ENCODE assay signal across 8 mouse cellular contexts in the genomic region with DNA sequence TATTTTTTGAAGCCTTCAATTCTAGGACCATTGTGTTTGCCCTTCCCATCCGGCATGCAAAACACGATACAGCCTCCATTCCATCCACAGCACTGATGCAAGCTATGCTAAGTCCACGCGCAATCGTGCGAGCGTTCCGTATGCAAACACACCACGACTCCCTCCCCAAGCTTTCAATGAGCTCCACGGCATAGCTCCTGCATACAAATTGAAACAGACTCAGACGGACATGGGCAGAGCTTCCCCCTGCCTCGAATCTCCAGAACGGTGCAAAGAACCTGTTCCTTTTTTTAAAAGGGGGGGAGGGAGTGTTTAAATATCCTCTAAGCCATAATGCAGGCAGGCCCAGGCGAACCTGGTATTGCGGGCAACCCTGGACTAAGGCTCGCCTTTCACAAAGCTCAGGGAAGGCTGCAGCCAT.
DNase-seq lines count a peak whose midpoint lies in the region; ATAC-seq and TF ChIP-seq lines count a peak whose summit lies in the region.
"Had no signal": no experiment of that assay in that cellular context is flagged by ENCODE, and none has a peak within 500 bp of the region (broad histone marks: within the 10 kb centered on the region; RNA-seq: fewer than 3 reads in every experiment).

No protein-coding gene starts in this region.

- H3K9ac ChIP-seq in ES-E14 (ENCODE audit: insufficient read depth, low read depth, low read length, poor library complexity, severe bottlenecking), result no peak overlapping the region
- H3K9ac ChIP-seq in intestine, postnatal 0 days (ENCODE audit: low read depth, low read length), result peak overlapping the region; percentile 62; the same call in 1 of the 2 replicates
- peak overlapping the region; percentile 100 for H3K9ac ChIP-seq in midbrain, embryonic 14.5 days (replicated peaks; ENCODE audit: low read length)

- no peak for TF ChIP-seq POLR2A in embryonic fibroblast, embryonic 13.5 days (IDR thresholded peaks at IDR 0.05; ENCODE audit: low read depth, low read length)

- peak overlapping the region; percentile 85 for H3K4me3 ChIP-seq in E14TG2a.4 (replicated peaks; ENCODE audit: low read length)
- H3K4me3 ChIP-seq in ES-E14 (ENCODE audit: insufficient read depth in 1 of 2, low read depth in 1 of 2, low read length in 2 of 2, poor library complexity in 1 of 2, severe bottlenecking in 1 of 2), result peak overlapping the region; percentile 80 to 85; a peak in 3 of 4 replicates
- peak overlapping the region; percentile 52 for H3K4me3 ChIP-seq in embryonic fibroblast, embryonic 13.5 days (ENCODE audit: insufficient read depth, low read length)
- H3K4me3 ChIP-seq in intestine, postnatal 0 days (ENCODE audit: low read depth, low read length), result peak overlapping the region; percentile 65
- peak overlapping the region; percentile 89 for H3K4me3 ChIP-seq in midbrain, embryonic 14.5 days (replicated peaks; ENCODE audit: low read depth, low read length)
- H3K4me3 ChIP-seq: megakaryocyte, embryonic 14.5 days had no signal

- no peaks in the 10 kb centered on the region for H3K9me3 ChIP-seq in E14TG2a.4 (ENCODE audit: low read length)
- H3K9me3 ChIP-seq in ES-E14 (ENCODE audit: control insufficient read depth, insufficient read depth, low read depth, low read length), result no peaks in the 10 kb centered on the region
- H3K9me3 ChIP-seq in intestine, postnatal 0 days (ENCODE audit: control insufficient read depth), result no peaks in the 10 kb centered on the region
- H3K9me3 ChIP-seq in midbrain, embryonic 14.5 days (ENCODE audit: control insufficient read depth, low read length), result no peaks in the 10 kb centered on the region

- WGBS in intestine, postnatal 0 days, result 31% methylated on average over 16 of the region's 16 CpGs
- under 1% methylated on average over 16 of the region's 16 CpGs for WGBS in midbrain, embryonic 14.5 days

- H3K27ac ChIP-seq in ES-E14 (ENCODE audit: insufficient read depth, low read depth, low read length, poor library complexity, severe bottlenecking), result no peak overlapping the region
- H3K27ac ChIP-seq in embryonic fibroblast, embryonic 13.5 days (ENCODE audit: insufficient read depth, low read length), result peak overlapping the region; percentile 28
- H3K27ac ChIP-seq in intestine, postnatal 0 days (ENCODE audit: low read depth, low read length), result no peak overlapping the region
- peak overlapping the region; percentile 99 for H3K27ac ChIP-seq in midbrain, embryonic 14.5 days (replicated peaks; ENCODE audit: low read depth, low read length)

- peak overlapping the region; percentile 97 for H3K4me2 ChIP-seq in intestine, postnatal 0 days (replicated peaks; ENCODE audit: low read depth)
- peak overlapping the region; percentile 98 for H3K4me2 ChIP-seq in midbrain, embryonic 14.5 days (ENCODE audit: low read length)

- no peak for ATAC-seq in intestine, postnatal 0 days
- 0 out of 2 replicates have a peak, but pooled peaks have one; percentile 0 for ATAC-seq in midbrain, embryonic 14.5 days (ENCODE audit: low FRiP score, low TSS enrichment)
- ATAC-seq in monocyte, adult 5-6 weeks (replicated peaks; ENCODE audit: insufficient number of reproducible peaks, low FRiP score, low TSS enrichment, poor library complexity, severe bottlenecking), result no peak

- H3K4me1 ChIP-seq in E14TG2a.4 (replicated peaks; ENCODE audit: low read depth, low read length) (peaks cover 19% of the 10 kb centered on the region), ES-E14 (ENCODE audit: control insufficient read depth in 2 of 2, insufficient read depth in 2 of 2, low read length in 2 of 2, poor library complexity in 1 of 2) (peaks cover 0 to 4% of the 10 kb centered on the region in 2 experiments; a peak in 2 of 4 replicates)
- H3K4me1 ChIP-seq in embryonic fibroblast, embryonic 13.5 days (ENCODE audit: control insufficient read depth, insufficient read depth, low read length), result peaks cover 10% of the 10 kb centered on the region; the same call in 1 of the 2 replicates
- H3K4me1 ChIP-seq in intestine, postnatal 0 days (replicated peaks; ENCODE audit: control insufficient read depth, insufficient read depth, low read length), result no peaks in the 10 kb centered on the region
- peaks cover 45% of the 10 kb centered on the region for H3K4me1 ChIP-seq in midbrain, embryonic 14.5 days (ENCODE audit: control insufficient read depth, insufficient read depth, low read length)

- peaks cover 74% of the 10 kb centered on the region for H3K27me3 ChIP-seq in E14TG2a.4 (ENCODE audit: insufficient read depth, low read length)
- H3K27me3 ChIP-seq in intestine, postnatal 0 days (replicated peaks; ENCODE audit: control insufficient read depth, insufficient read depth, low read length), result peaks cover 7% of the 10 kb centered on the region; the same call in 1 of the 2 replicates
- H3K27me3 ChIP-seq in midbrain, embryonic 14.5 days (ENCODE audit: control insufficient read depth, insufficient read depth, low read length), result no peaks in the 10 kb centered on the region

- in situ Hi-C loops in ES-E14 (cut with MboI; ENCODE audit: low sequenced_read_pairs in 2 of 2, unreplicated experiment in 2 of 2), result no loop called here

- H3K36me3 ChIP-seq in E14TG2a.4 (ENCODE audit: insufficient read depth, low read length), result no peaks in the 10 kb centered on the region
- H3K36me3 ChIP-seq in ES-E14 (ENCODE audit: control insufficient read depth, insufficient read depth, low read length, poor library complexity, severe bottlenecking), result no peaks in the 10 kb centered on the region
- no peaks in the 10 kb centered on the region for H3K36me3 ChIP-seq in intestine, postnatal 0 days (ENCODE audit: control insufficient read depth, insufficient read depth)
- H3K36me3 ChIP-seq in midbrain, embryonic 14.5 days (ENCODE audit: control insufficient read depth, insufficient read depth, low read length), result no peaks in the 10 kb centered on the region

- DNase-seq in ES-E14 (ENCODE audit: low read depth, low spot score), result no peak
- peak; percentile 80 for DNase-seq in midbrain, embryonic 14.5 days
- no peak for DNase-seq in spleen, postnatal 10 days (ENCODE audit: low spot score in 2 of 2)

- TF ChIP-seq CTCF in E14TG2a.4 (conservative IDR thresholded peaks at IDR 0.05; ENCODE audit: low read length), result no peak
- no peak for TF ChIP-seq CTCF in embryonic fibroblast, embryonic 13.5 days (IDR thresholded peaks at IDR 0.05; ENCODE audit: borderline replicate concordance, insufficient read depth, low read length)
- TF ChIP-seq CTCF in intestine, postnatal 0 days (IDR thresholded peaks at IDR 0.05; ENCODE audit: low read depth), result no peak

TF ChIP-seq in ES-E14, 5 proteins besides CTCF, POLR2A, EP300 and RAD21:
- TF ChIP-seq MAFK (IDR thresholded peaks at IDR 0.05; ENCODE audit: insufficient read depth, low read depth, low read length), result no peak
- no peak for TF ChIP-seq ZC3H11A (IDR thresholded peaks at IDR 0.05; ENCODE audit: borderline replicate concordance, low read depth, low read length)
- no peak for TF ChIP-seq HCFC1 (IDR thresholded peaks at IDR 0.05; ENCODE audit: borderline replicate concordance, insufficient read depth, low read length)
- TF ChIP-seq CHD2 (IDR thresholded peaks at IDR 0.05; ENCODE audit: low read depth, low read length), result no peak
- TF ChIP-seq ZNF384 (IDR thresholded peaks at IDR 0.05; ENCODE audit: low read depth, low read length), result no peak
TF ChIP-seq in ES-E14: peak in this region for 0.

Comparison
In these comparisons a context has a peak if more than half of its experiments do, and no peak if none do; other contexts are left out.
1. H3K27ac ChIP-seq: peak in embryonic fibroblast, embryonic 13.5 days (single experiment) and midbrain, embryonic 14.5 days (single experiment); none in ES-E14 (single experiment) and intestine, postnatal 0 days (single experiment).
2. Peak in every context shown above with its lines, with median percentiles within 50 percentile points of each other: H3K4me3 ChIP-seq.